Mouse (Mus musculus) small intestine, adult 2 months (tissue): ENCODE data around the gene 1700129C05Rik. TPM values are rescaled to one million over a fixed set of nuclear protein-coding genes. Genes with fewer than 3 reads are reported as not detected.

ENCODE experiments used
- H3K27ac ChIP-seq: fragments of 200-500 bp; 2 replicates; pipeline ENCODE4 v1.5.1; 2012; ENCODE audit warnings: low read depth, low read length, control low read depth, inconsistent platforms; ENCODE audit not compliant: insufficient read depth
- H3K27me3 ChIP-seq: fragments of 200-500 bp; 2 replicates; pipeline ENCODE4 v1.6.1; 2012; ENCODE audit warnings: mild to moderate bottlenecking, moderate library complexity, low read length, inconsistent platforms; ENCODE audit not compliant: control insufficient read depth, insufficient read depth
- H3K36me3 ChIP-seq: fragments of 200-500 bp; 2 replicates; pipeline ENCODE4 v1.6.1; 2012; ENCODE audit warnings: mild to moderate bottlenecking, low read length, control low read depth, inconsistent platforms; ENCODE audit not compliant: control insufficient read depth, insufficient read depth
- H3K4me1 ChIP-seq: fragments of 200-500 bp; 2 replicates; pipeline ENCODE4 v1.6.1; 2012; ENCODE audit warnings: low read length, inconsistent platforms, mixed read lengths; ENCODE audit not compliant: control insufficient read depth, insufficient read depth, insufficient read length
- H3K4me3 ChIP-seq: fragments of 200-500 bp; 2 replicates; pipeline ENCODE4 v1.5.1; 2012; ENCODE audit warnings: low read depth, mild to moderate bottlenecking, control low read depth, inconsistent platforms, low read length, moderate library complexity
- CTCF ChIP-seq: fragments of 200-500 bp; IDR thresholded peaks from 2 replicates; pipeline ENCODE4 v1.5.1; 2012; ENCODE audit warnings: low read depth, mild to moderate bottlenecking, control low read depth, inconsistent platforms, low read length, moderate library complexity, mixed read lengths; ENCODE audit not compliant: insufficient replicate concordance, insufficient read length; ENCODE audit errors: extremely low read depth
- POLR2A ChIP-seq: fragments of 200-500 bp; IDR thresholded peaks from 2 replicates; pipeline ENCODE4 v1.6.1; 2012; ENCODE audit warnings: low read depth, mild to moderate bottlenecking, control low read depth, inconsistent platforms, low read length, moderate library complexity
- WGBS: fragments of 180-500 bp; shearing (Covaris S2); methylation state at CpG from one replicate; pipeline ENCODE4 v1.1.7; 2018; 5-methylcytosine and 5-hydroxymethylcytosine counted together
- polyA plus RNA-seq: library from polyadenylated mRNA; depleted of rRNA; stranded (reverse); fragments of >200 nt; gene quantifications from 2 replicates; pipeline ENCODE4 v1.2.3, GENCODE M21; 2012; rRNA removed

1700129C05Rik gene
- polyA plus RNA-seq, 1 experiment = not detected

- 3% methylated on average over 2 of the region's 2 CpGs for WGBS
- no peaks in the 10 kb centered on the region for H3K36me3 ChIP-seq
- no peaks in the 10 kb centered on the region; the same call in 1 of the 2 replicates for H3K27me3 ChIP-seq
- no peaks in the 10 kb centered on the region for H3K4me1 ChIP-seq
- no peak overlapping the region for H3K4me3 ChIP-seq
- TF ChIP-seq CTCF = no peak
- TF ChIP-seq POLR2A = no peak
- no peak overlapping the region for H3K27ac ChIP-seq
These were observed 28.4 kb downstream of the 1700129C05Rik start for GRCm38 (mm10) chr14:59114281-59114680.

- Histone ChIP-seq H3K4me3 (no peak overlapping the region), H3K27me3 (no peaks in the 10 kb centered on the region), H3K4me1 (no peaks in the 10 kb centered on the region), H3K27ac (no peak overlapping the region), H3K36me3 (no peaks in the 10 kb centered on the region)
- 35% methylated on average over 10 of the region's 10 CpGs for WGBS
- no peak for TF ChIP-seq CTCF
- TF ChIP-seq POLR2A = no peak
These were observed 38.6 kb downstream of the 1700129C05Rik start for GRCm38 (mm10) chr14:59104006-59104605.

GRCm38 (mm10) chr14:59093601-59094000 is 49.1 kb downstream of the 1700129C05Rik start:
- no peaks in the 10 kb centered on the region for H3K36me3 ChIP-seq
- H3K4me1 ChIP-seq = peaks cover 4% of the 10 kb centered on the region; the same call in 1 of the 2 replicates
- H3K4me3 ChIP-seq = no peak overlapping the region
- TF ChIP-seq POLR2A (no peak), CTCF (no peak)
- H3K27ac ChIP-seq = no peak overlapping the region
- H3K27me3 ChIP-seq = no peaks in the 10 kb centered on the region

- Histone ChIP-seq H3K36me3 (no peaks in the 10 kb centered on the region), H3K27me3 (no peaks in the 10 kb centered on the region), H3K4me1 (no peaks in the 10 kb centered on the region), H3K27ac (no peak overlapping the region), H3K4me3 (no peak overlapping the region)
- 25% methylated on average over 6 of the region's 6 CpGs for WGBS
- no peak for TF ChIP-seq POLR2A
These were observed 58.3 kb downstream of the 1700129C05Rik start for GRCm38 (mm10) chr14:59084396-59084795.

Other genes starting within 250 kb of the 1700129C05Rik start
- not detected in 2 replicates for gene Gm5142, start 35.9 kb upstream of the 1700129C05Rik start, polyA plus RNA-seq
- 12.1 and 21.0 TPM in 2 replicates for gene Rcbtb1, start 58.3 kb upstream of the 1700129C05Rik start, polyA plus RNA-seq
- gene Gm6904, start 117.3 kb upstream of the 1700129C05Rik start, polyA plus RNA-seq = not detected in 2 replicates
- gene Phf11a, start 154.6 kb upstream of the 1700129C05Rik start, polyA plus RNA-seq = 0.22 and 0.25 TPM in 2 replicates
- gene Phf11b, start 198.5 kb upstream of the 1700129C05Rik start, polyA plus RNA-seq = 0.10 and 0.16 TPM in 2 replicates
- 1.6 and 3.0 TPM in 2 replicates for gene Phf11d, start 222.6 kb upstream of the 1700129C05Rik start, polyA plus RNA-seq